In the genomic region with DNA sequence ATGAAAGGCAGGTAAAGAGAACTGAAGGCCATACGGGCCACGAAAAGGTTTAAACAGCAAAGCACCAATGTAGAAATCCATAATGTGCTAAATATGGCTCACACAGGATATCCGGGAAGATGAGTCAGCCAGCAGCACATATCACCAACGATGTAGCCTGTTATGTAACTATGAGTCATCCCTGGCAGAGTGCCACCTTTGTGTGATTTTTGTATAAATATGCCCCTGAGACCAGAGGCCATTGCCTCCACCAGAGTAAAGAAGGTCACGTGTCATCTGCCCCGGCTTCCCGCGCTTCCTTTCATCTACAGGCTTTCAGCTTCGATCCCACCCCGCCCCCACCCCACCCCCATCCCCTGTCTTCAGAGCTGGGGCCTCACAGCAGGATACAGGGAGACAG, we compare ENCODE assay signal across 8 mouse cellular contexts.
DNase-seq lines count a peak whose midpoint lies in the region; ATAC-seq and TF ChIP-seq lines count a peak whose summit lies in the region.

No protein-coding gene starts in this region.

- no peak overlapping the region for H3K27ac ChIP-seq in forebrain, embryonic 11.5 days (ENCODE audit: low read depth, low read length)
- no peak overlapping the region for H3K27ac ChIP-seq in forebrain, embryonic 15.5 days (replicated peaks)
- H3K27ac ChIP-seq in midbrain, embryonic 13.5 days: 0 out of 2 replicates have a peak overlapping the region, but pooled peaks have one; percentile 14
- H3K27ac ChIP-seq in spleen, adult 2 months (ENCODE audit: insufficient read depth, low read length): no peak overlapping the region

- no peak for TF ChIP-seq CTCF in spleen, adult 2 months (IDR thresholded peaks at IDR 0.05; ENCODE audit: extremely low read depth, insufficient read depth, insufficient read length, insufficient replicate concordance)

- no peak overlapping the region for H3K9ac ChIP-seq in forebrain, embryonic 11.5 days (ENCODE audit: low read length)
- H3K9ac ChIP-seq in forebrain, embryonic 15.5 days (replicated peaks): no peak overlapping the region
- H3K9ac ChIP-seq in midbrain, embryonic 13.5 days (replicated peaks): no peak overlapping the region

- peak; percentile 51 for DNase-seq in forebrain, embryonic 11.5 days (ENCODE audit: low spot score)
- peak; percentile 48 to 70 for DNase-seq in cerebellum, postnatal 14 days
- DNase-seq in heart, adult 11 months: peak; percentile 99
- DNase-seq in kidney, adult 18-20 months: peak; percentile 76
- DNase-seq in left cerebral cortex, postnatal 36 days (ENCODE audit: low spot score in 2 of 2): peak; percentile 24 to 48
- DNase-seq in spleen, adult 2 months (ENCODE audit: low read depth in 1 of 2, low spot score in 2 of 2): peak; percentile 59 to 79

- TF ChIP-seq POLR2A in spleen, adult 2 months (IDR thresholded peaks at IDR 0.05; ENCODE audit: low read depth, low read length): no peak

- WGBS in forebrain, embryonic 11.5 days: 62% methylated on average over 10 of the region's 10 CpGs
- WGBS in forebrain, embryonic 15.5 days: 44% methylated on average over 10 of the region's 10 CpGs
- WGBS in midbrain, embryonic 13.5 days: 40% methylated on average over 10 of the region's 10 CpGs
- 7% methylated on average over 10 of the region's 10 CpGs for WGBS in spleen, adult 2 months

- intact Hi-C loops in left cerebral cortex, postnatal 36 days (cut with DNase I): no loop called here

- no peaks in the 10 kb centered on the region for H3K9me3 ChIP-seq in forebrain, embryonic 11.5 days (ENCODE audit: control insufficient read depth, low read length)
- no peaks in the 10 kb centered on the region for H3K9me3 ChIP-seq in forebrain, embryonic 15.5 days
- H3K9me3 ChIP-seq in midbrain, embryonic 13.5 days: no peaks in the 10 kb centered on the region

- no peaks in the 10 kb centered on the region for H3K36me3 ChIP-seq in forebrain, embryonic 11.5 days (ENCODE audit: control insufficient read depth, insufficient read depth, low read length)
- H3K36me3 ChIP-seq in forebrain, embryonic 15.5 days: no peaks in the 10 kb centered on the region
- no peaks in the 10 kb centered on the region for H3K36me3 ChIP-seq in midbrain, embryonic 13.5 days
- no peaks in the 10 kb centered on the region for H3K36me3 ChIP-seq in spleen, adult 2 months (ENCODE audit: control insufficient read depth, insufficient read depth, low read length)

- no peak for ATAC-seq in forebrain, embryonic 11.5 days (replicated peaks; ENCODE audit: low FRiP score)
- no peak for ATAC-seq in forebrain, embryonic 15.5 days (replicated peaks)
- ATAC-seq in midbrain, embryonic 13.5 days: peak; percentile 30; the same call in 1 of the 2 replicates

- no peak overlapping the region for H3K4me2 ChIP-seq in forebrain, embryonic 11.5 days (ENCODE audit: low read depth, low read length, severe bottlenecking)
- H3K4me2 ChIP-seq in forebrain, embryonic 15.5 days (replicated peaks): no peak overlapping the region
- no peak overlapping the region for H3K4me2 ChIP-seq in midbrain, embryonic 13.5 days (replicated peaks)

- H3K4me3 ChIP-seq in forebrain, embryonic 11.5 days (ENCODE audit: low read depth, low read length): no peak overlapping the region
- no peak overlapping the region for H3K4me3 ChIP-seq in forebrain, embryonic 15.5 days
- no peak overlapping the region for H3K4me3 ChIP-seq in midbrain, embryonic 13.5 days (replicated peaks)
- no peak overlapping the region for H3K4me3 ChIP-seq in spleen, adult 2 months (ENCODE audit: extremely low read depth, insufficient read depth, insufficient read length)

- no peaks in the 10 kb centered on the region for H3K4me1 ChIP-seq in forebrain, embryonic 11.5 days (replicated peaks; ENCODE audit: control insufficient read depth, insufficient read depth, low read length)
- H3K4me1 ChIP-seq in forebrain, embryonic 15.5 days: no peaks in the 10 kb centered on the region
- H3K4me1 ChIP-seq in midbrain, embryonic 13.5 days (replicated peaks): no peaks in the 10 kb centered on the region
- H3K4me1 ChIP-seq in spleen, adult 2 months (ENCODE audit: control insufficient read depth, insufficient read depth, insufficient read length): no peaks in the 10 kb centered on the region

- no peaks in the 10 kb centered on the region for H3K27me3 ChIP-seq in forebrain, embryonic 11.5 days (ENCODE audit: control insufficient read depth, insufficient read depth, low read length)
- H3K27me3 ChIP-seq in forebrain, embryonic 15.5 days: no peaks in the 10 kb centered on the region
- H3K27me3 ChIP-seq in midbrain, embryonic 13.5 days: no peaks in the 10 kb centered on the region
- H3K27me3 ChIP-seq in spleen, adult 2 months (ENCODE audit: control insufficient read depth, insufficient read depth, low read length): no peaks in the 10 kb centered on the region

Comparison
In these comparisons a context has a peak if more than half of its experiments do, and no peak if none do; other contexts are left out.
1. DNase-seq: peak in every context shown above with its lines; median percentile 99 in heart, adult 11 months; 76 in kidney, adult 18-20 months; 69 in spleen, adult 2 months; 59 in cerebellum, postnatal 14 days; 51 in forebrain, embryonic 11.5 days; 36 in left cerebral cortex, postnatal 36 days.